Mouse (Mus musculus) spleen, postnatal 36 days (tissue): ENCODE measurements around the gene Abhd16a.

Source experiments
- DNase-seq, 2 experiments: peaks; one replicate each; pipeline ENCODE4 v3.0.0; 2022; ENCODE audit warnings: low spot score in 2 of 2, mixed read lengths in 1 of 2

Abhd16a gene

DNA sequence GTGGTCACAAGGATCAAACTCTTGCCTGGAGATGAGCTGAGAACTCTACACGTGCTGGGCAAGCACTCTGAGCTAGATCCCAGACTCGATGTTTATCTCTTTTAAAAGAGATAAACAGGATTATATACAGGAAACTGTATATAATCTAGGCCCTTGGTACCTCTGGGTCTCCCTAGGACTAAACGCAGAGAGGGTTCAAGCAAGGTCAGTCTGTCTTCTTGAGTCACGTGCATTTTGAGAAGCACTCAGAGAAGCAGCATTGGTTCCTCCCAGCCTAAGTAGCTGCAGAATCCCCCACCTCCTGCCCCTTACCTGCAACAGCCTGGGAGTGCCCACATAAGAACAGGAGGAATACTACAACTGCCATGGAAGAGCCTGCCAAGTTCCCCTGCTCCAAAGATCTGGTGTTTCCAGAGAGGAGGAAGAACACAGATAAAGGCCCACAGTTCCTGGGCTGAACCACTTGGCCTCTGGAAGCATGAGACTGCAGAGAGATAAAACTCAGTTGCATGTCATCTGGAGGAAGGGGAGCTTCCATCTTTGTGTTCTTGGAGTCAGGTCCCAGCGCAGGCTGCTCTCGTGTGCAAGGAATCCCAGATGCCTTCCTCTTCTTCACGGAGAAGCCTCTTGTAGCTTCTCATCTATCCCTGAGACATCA is 3.7 kb upstream of the Abhd16a start, which contains the start of gene Ly6g6f:
Ly6g6f (minus strand) TSS at position 403 of the 658 bp plus-strand sequence.
- DNase-seq, result no peak

GRCm38 (mm10) chr17:35088151-35088550 is 912 bp upstream of the Abhd16a start:
- DNase-seq, result no peak

- DNase-seq, result peak; percentile 51 to 61
Measured at GRCm38 (mm10) chr17:35090166-35090932, 1.3 kb downstream of the Abhd16a start.

GRCm38 (mm10) chr17:35092403-35093198 is 3.5 kb downstream of the Abhd16a start:
- DNase-seq, result no peak

DNA sequence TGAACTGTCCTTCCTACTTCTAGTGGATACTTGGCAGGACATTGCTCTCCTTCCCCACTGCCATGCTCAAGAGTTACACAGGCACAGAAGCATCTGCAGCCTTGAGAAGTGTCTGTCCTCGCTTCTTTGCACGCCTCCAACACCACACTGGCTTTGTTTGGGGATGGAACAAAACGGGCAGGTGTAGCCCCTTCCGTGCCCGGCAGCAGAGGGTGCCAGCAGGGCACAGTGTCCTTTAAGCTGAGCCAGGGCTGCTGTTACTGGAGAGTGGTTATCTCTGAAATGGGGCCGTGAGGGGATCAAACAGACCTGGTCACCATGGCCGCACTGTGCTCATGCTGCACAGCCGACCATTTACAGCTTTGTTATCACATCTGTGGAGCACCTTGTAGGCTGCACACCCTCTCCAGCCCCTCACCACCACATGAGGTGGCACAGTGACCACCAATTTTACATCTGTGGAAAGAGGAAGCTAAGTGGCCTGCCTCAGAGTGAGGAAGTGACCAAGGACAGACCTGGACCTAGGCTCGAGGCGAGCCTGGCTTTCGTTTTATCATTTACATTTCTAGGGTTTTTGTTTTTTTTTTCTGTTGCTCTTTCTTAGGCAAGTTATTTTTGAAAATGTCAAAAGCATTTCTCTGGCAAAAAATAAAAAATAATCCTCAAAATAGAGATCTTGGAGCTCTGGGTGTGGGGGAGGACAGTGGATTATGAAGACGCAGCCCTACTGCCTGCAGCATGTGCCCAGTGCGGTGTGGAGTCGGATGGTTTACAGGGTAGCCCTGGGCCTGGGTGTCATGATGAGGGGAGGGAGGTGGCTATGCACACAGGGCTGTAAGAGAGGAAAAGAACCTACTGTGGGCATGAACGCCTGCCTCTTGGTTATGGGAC is 5.7 kb downstream of the Abhd16a start:
- no peak for DNase-seq

- no peak for DNase-seq
Measured at GRCm38 (mm10) chr17:35096597-35096996, 7.5 kb downstream of the Abhd16a start.

DNA sequence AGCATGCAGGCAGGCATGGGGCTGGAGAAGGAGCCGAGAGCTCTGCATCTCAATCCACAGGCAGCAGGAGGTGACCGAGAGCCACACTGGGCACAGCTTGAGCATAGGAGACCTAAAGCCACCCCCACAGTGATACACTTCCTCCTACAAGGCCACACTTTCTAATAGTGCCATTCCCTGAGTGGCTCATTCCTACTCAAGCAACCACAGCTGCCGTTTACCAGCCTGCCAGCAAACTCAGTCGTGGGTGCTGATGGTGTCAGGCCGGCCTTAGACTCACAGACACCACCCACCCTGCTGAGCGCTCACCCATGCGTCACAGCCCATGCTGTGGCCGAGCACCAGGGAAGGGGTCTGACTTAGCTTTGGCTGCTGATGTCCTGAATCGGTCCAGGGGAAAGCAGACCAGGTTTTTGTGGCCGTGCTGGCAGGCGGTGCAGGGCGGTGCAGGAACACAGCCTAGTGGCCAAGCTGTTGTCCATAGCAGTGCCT is 8.1 kb downstream of the Abhd16a start:
- DNase-seq, result no peak

- no peak for DNase-seq
Measured at GRCm38 (mm10) chr17:35100196-35100765, 11.2 kb downstream of the Abhd16a start.

GRCm38 (mm10) chr17:35101161-35101560 is 12.1 kb downstream of the Abhd16a start:
- no peak for DNase-seq

- DNase-seq, result no peak
Measured at GRCm38 (mm10) chr17:35102299-35102698, 13.2 kb downstream of the Abhd16a start.

DNA sequence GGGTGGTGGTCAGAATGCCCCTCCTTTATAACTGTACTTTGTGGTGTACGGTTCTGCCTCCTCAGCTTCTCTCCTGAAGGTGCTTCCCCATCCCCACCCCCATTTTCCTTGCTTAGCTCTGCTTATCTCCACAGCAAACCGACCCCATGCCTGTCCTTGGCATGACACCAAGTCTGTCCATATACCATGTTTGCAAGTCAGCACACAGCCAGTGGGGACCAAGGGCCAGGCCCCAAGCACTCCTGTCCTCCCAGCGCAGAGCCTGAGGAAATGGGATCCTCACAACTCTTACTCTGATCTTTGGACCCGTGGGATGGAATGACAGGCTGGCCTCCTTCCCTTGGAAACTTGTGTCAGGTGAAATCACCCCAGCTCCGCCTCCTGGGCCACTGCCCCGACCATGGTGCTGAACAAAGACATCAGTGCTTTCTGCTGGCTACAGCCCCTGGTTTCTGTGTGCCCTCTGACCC is 14.2 kb downstream of the Abhd16a start:
- DNase-seq, result peak; percentile 19 to 44

DNA sequence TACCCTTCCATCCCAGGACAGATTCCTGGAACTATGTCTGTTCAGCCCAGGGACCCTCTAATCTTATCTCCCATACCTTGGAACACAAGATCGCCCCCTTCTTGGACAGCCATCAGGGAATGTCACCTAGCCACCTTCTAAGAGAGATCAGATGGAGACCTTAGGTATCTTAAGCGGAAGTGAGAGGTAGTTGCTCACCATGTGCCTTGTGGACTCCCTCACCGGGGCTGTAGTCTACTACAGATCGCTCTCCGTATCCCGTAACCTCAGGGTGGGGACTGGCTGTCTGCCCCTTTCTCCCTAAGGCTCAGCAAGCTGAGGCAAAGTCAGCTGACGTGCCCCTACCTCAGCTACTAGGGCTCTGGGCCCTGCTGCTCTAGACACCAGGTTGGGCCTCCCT is 15.0 kb downstream of the Abhd16a start:
- DNase-seq, result no peak

- DNase-seq, result peak; percentile 26 to 52
Measured at GRCm38 (mm10) chr17:35104754-35105153, 15.7 kb downstream of the Abhd16a start.

GRCm38 (mm10) chr17:35105740-35106389 is 16.8 kb downstream of the Abhd16a start:
- DNase-seq, result peak; percentile 27 to 39

GRCm38 (mm10) chr17:35106522-35106921 is 17.5 kb downstream of the Abhd16a start:
- no peak for DNase-seq

GRCm38 (mm10) chr17:35108097-35108496 is 19.0 kb downstream of the Abhd16a start, which contains the start of gene Ly6g5c:
Gene Ly6g5c, plus strand, starts transcription at chr17:35108279.
- no peak for DNase-seq

GRCm38 (mm10) chr17:35111774-35112173 is 22.7 kb downstream of the Abhd16a start:
- DNase-seq, result no peak

DNA sequence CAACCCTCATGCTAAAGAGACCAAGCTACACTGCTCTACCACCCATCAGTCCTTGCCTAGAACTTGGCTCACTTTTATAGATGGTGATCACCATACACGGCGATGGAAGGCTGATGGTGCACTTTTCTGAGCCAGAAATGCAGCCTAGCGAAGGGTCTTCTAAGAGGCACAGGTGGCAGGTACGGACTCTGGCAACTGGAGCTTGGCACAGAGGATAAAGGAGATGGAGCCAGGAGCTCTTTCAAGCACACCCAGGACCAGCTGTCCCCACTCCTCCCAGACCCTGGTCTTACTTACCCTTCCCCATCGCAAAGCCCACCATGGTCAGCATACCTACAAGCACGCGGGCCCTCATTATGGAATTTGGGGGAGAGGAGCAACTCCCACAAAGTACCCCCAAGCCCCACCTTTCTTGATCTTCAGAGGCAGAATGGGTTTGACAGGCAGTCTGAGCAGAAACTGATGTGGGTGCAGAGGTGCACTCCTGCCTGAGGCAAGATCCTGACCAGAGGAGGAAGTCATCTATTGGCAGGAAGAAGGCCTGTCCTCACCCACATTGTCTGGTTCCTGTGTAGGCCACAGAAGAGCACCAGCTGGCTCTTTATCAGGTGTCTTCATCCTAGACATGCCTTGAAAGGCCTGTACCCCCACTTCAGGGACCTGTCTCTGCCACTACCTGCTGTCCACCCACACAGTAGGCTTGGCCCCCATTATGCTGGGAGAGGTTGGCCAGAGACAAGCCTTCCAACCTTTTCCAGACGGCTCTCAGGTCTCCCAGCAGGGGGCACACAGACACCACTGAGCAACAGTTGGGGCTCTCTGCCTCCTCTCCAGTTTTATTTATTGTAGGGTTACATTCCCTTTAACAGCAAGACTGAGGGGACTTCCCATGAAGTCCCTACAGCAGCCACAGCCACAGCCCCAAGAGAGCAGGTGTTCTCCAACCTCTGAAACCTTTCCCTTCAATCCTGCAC is 26.3 kb downstream of the Abhd16a start, which contains the start of gene Ly6g5b:
Ly6g5b (minus strand) TSS at position 383 of the 974 bp plus-strand sequence.
- DNase-seq, result peak; percentile 34 to 45

- no peak for DNase-seq
Measured at GRCm38 (mm10) chr17:35120745-35121142, 31.7 kb downstream of the Abhd16a start.
